Mouse (Mus musculus): Measurements from ENCODE around the gene Apopt1.
"Not testable (repeated sequence)": the region's sequence is repeated elsewhere in the genome, so short reads cannot be mapped to it uniquely, and the experiment has no call there.

DNA sequence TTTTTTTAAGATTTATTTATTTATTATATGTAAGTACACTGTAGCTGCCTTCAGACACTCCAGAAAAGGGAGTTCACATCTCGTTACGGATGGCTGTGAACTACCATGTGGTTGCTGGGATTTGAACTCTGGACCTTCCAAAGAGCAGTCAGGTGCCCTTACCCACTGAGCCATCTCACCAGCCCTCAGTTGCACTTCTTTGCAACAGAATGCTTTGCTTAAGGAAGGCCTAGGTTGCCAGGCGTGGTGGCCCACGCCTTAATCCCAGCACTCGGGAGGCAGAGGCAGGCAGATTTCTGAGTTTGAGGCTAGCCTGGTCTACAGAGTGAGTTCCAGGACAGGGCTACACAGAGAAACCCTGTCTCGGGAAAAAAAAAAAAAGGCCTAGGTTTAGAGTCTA is 819 bp downstream of the Apopt1 start:
- not testable (repeated sequence) for TF ChIP-seq CTCF (IDR thresholded peaks at IDR 0.05; ENCODE audit: control insufficient read depth, insufficient read depth, insufficient read length); MYOD1 (IDR thresholded peaks at IDR 0.05; ENCODE audit: control insufficient read depth, insufficient read length, low read depth); MYOG (IDR thresholded peaks at IDR 0.05; ENCODE audit: control insufficient read depth, extremely low read depth, insufficient read length); MAX (IDR thresholded peaks at IDR 0.05)

Data from C2C12 (cell line).